ENCODE assay signal across 9 mouse cellular contexts in the genomic region with DNA sequence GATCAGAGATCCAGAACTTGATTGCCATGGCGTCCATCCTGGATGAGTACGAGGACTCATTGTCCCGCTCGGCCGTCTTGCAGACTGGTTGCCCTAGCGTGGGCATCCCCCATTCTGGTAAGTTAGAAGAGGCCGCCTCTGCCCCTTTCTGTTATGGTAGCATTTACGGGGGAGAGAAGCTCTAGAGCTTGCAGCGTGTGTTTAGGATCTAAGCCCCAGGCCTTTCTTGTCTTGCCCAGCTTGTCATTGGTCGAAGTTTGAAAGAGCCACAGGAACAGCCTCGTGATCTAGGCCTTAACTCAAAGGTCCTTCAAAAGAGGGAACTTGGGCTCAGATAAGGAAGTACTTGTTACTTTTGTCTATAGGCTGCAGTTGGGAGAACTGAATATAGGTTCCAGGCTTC. TPM values are rescaled to one million over a fixed set of nuclear protein-coding genes. Genes with fewer than 3 reads are reported as not detected.
DNase-seq lines count a peak whose midpoint lies in the region; ATAC-seq and TF ChIP-seq lines count a peak whose summit lies in the region.
"Had no signal": no experiment of that assay in that cellular context is flagged by ENCODE, and none has a peak within 500 bp of the region (broad histone marks: within the 10 kb centered on the region; RNA-seq: fewer than 3 reads in every experiment).

No protein-coding gene starts in this region.

- peak; percentile 18 for ATAC-seq in forebrain, embryonic 14.5 days
- ATAC-seq in limb, embryonic 13.5 days (ENCODE audit: low FRiP score, low read depth), result peak; percentile 21; the same call in 1 of the 2 replicates

- H3K36me3 ChIP-seq in E14TG2a.4 (ENCODE audit: insufficient read depth, low read length) (peaks cover 38% of the 10 kb centered on the region), myocyte (ENCODE audit: control insufficient read depth, insufficient read depth) (no peaks in the 10 kb centered on the region)
- peaks cover 39% of the 10 kb centered on the region for H3K36me3 ChIP-seq in forebrain, embryonic 14.5 days (ENCODE audit: control insufficient read depth, insufficient read depth, low read length)
- H3K36me3 ChIP-seq in limb, embryonic 13.5 days, result peaks cover 41% of the 10 kb centered on the region

- under 1% methylated on average over 11 of the region's 11 CpGs for WGBS in cerebellum, adult 2 months
- whole genome bisulfite sequencing in forebrain, embryonic 14.5 days, result 2% methylated on average over 11 of the region's 11 CpGs
- 2% methylated on average over 11 of the region's 11 CpGs for WGBS in limb, embryonic 13.5 days

- DNase-seq in cerebellum, adult 2 months, result no peak
- DNase-seq in cerebellum, adult 11-12 months, result no peak
- peak; percentile 19 for DNase-seq in forebrain, embryonic 14.5 days (ENCODE audit: low spot score)
- DNase-seq in urinary bladder, postnatal 4 days (ENCODE audit: low spot score in 2 of 2), result no peak
- DNase-seq in adrenal gland, postnatal 36 days, result no peak

- H3ac ChIP-seq in myocyte (ENCODE audit: control insufficient read depth, insufficient read length), result peak overlapping the region; percentile 1

- no peak for TF ChIP-seq CTCF in cerebellum, adult 2 months (IDR thresholded peaks at IDR 0.05; ENCODE audit: borderline replicate concordance, insufficient read depth, low read depth, low read length)
- no peak for TF ChIP-seq CTCF in E14TG2a.4 (conservative IDR thresholded peaks at IDR 0.05; ENCODE audit: low read length)

- H3K9ac ChIP-seq in forebrain, embryonic 14.5 days (ENCODE audit: low read length), result peak overlapping the region; percentile 71
- H3K9ac ChIP-seq in limb, embryonic 13.5 days, result peak overlapping the region; percentile 87

- H3K27ac ChIP-seq in cerebellum, adult 2 months (ENCODE audit: insufficient read depth, low read length), result peak overlapping the region; percentile 12; the same call in 1 of the 2 replicates
- no peak overlapping the region for H3K27ac ChIP-seq in forebrain, embryonic 14.5 days (ENCODE audit: low read depth, low read length)
- H3K27ac ChIP-seq in limb, embryonic 13.5 days, result peak overlapping the region; percentile 33; the same call in 1 of the 2 replicates

- H3K4me2 ChIP-seq in forebrain, embryonic 14.5 days (ENCODE audit: low read length), result peak overlapping the region; percentile 71
- peak overlapping the region; percentile 92 for H3K4me2 ChIP-seq in limb, embryonic 13.5 days (replicated peaks)
- peak overlapping the region; percentile 89 for H3K4me2 ChIP-seq in myocyte (ENCODE audit: low read depth)

- TF ChIP-seq POLR2A in cerebellum, adult 2 months (IDR thresholded peaks at IDR 0.05; ENCODE audit: borderline replicate concordance, insufficient read depth, low read length), result no peak
- TF ChIP-seq POLR2A in myocyte (IDR thresholded peaks at IDR 0.05; ENCODE audit: insufficient read length, low read depth), result no peak

- H3K4me1 ChIP-seq in cerebellum, adult 2 months (ENCODE audit: control insufficient read depth, insufficient read depth, low read length), result peaks cover 23% of the 10 kb centered on the region
- H3K4me1 ChIP-seq in E14TG2a.4 (replicated peaks; ENCODE audit: low read depth, low read length), result peaks cover 47% of the 10 kb centered on the region
- peaks cover 7% of the 10 kb centered on the region for H3K4me1 ChIP-seq in forebrain, embryonic 14.5 days (ENCODE audit: control insufficient read depth, insufficient read depth, low read length)
- H3K4me1 ChIP-seq in limb, embryonic 13.5 days, result peaks cover 16% of the 10 kb centered on the region

- H3K27me3 ChIP-seq in cerebellum, adult 2 months (ENCODE audit: control insufficient read depth, insufficient read depth, low read length), result no peaks in the 10 kb centered on the region
- peaks cover 6% of the 10 kb centered on the region; the same call in 1 of the 2 replicates for H3K27me3 ChIP-seq in E14TG2a.4 (ENCODE audit: insufficient read depth, low read length)
- no peaks in the 10 kb centered on the region for H3K27me3 ChIP-seq in forebrain, embryonic 14.5 days (replicated peaks; ENCODE audit: control insufficient read depth, insufficient read depth, low read length)
- no peaks in the 10 kb centered on the region for H3K27me3 ChIP-seq in limb, embryonic 13.5 days
- H3K27me3 ChIP-seq in myocyte (ENCODE audit: control insufficient read depth, insufficient read depth, insufficient read length), result no peaks in the 10 kb centered on the region

- H3K9me3 ChIP-seq in E14TG2a.4 (ENCODE audit: low read length), result no peaks in the 10 kb centered on the region
- H3K9me3 ChIP-seq in forebrain, embryonic 14.5 days (replicated peaks; ENCODE audit: control insufficient read depth, low read length), result no peaks in the 10 kb centered on the region
- H3K9me3 ChIP-seq in limb, embryonic 13.5 days, result no peaks in the 10 kb centered on the region

- H3K79me2 ChIP-seq in myocyte (ENCODE audit: control insufficient read depth, insufficient read depth), result peaks cover 19% of the 10 kb centered on the region

- H3K4me3 ChIP-seq in cerebellum, adult 2 months (replicated peaks; ENCODE audit: insufficient read depth, low read depth, low read length), result peak overlapping the region; percentile 67
- peak overlapping the region; percentile 94 for H3K4me3 ChIP-seq in E14TG2a.4 (replicated peaks; ENCODE audit: low read length)
- H3K4me3 ChIP-seq in forebrain, embryonic 14.5 days (ENCODE audit: low read depth, low read length), result peak overlapping the region; percentile 65
- H3K4me3 ChIP-seq in limb, embryonic 13.5 days, result peak overlapping the region; percentile 78
- peak overlapping the region; percentile 76 for H3K4me3 ChIP-seq in myocyte

TF ChIP-seq in myocyte, 11 proteins besides CTCF, POLR2A, EP300 and RAD21:
- TF ChIP-seq E2F4 (IDR thresholded peaks at IDR 0.05; ENCODE audit: insufficient read depth), result no peak
- no peak for TF ChIP-seq SRF (IDR thresholded peaks at IDR 0.05; ENCODE audit: control insufficient read depth, insufficient read length, low read depth)
- TF ChIP-seq MAX (IDR thresholded peaks at IDR 0.05; ENCODE audit: low read depth), result no peak
- TF ChIP-seq MYOD1 (IDR thresholded peaks at IDR 0.05; ENCODE audit: control insufficient read depth in 1 of 3, insufficient read length in 2 of 3, low read depth in 2 of 3), result no peak
- no peak for TF ChIP-seq CEBPB (IDR thresholded peaks at IDR 0.05; ENCODE audit: insufficient read depth, poor library complexity, severe bottlenecking)
- TF ChIP-seq TCF3 (IDR thresholded peaks at IDR 0.05; ENCODE audit: insufficient read length, low read depth), result no peak
- no peak for TF ChIP-seq USF1 (IDR thresholded peaks at IDR 0.05; ENCODE audit: low read depth)

RNA-seq across cellular contexts. Expression of gene Vps18, which starts 0.5 kb away (rescaled TPM):
- 37.8 and 38.8 TPM in 2 replicates for polyA plus RNA-seq in cerebellum, adult 2 months (2012; rRNA removed)
- polyA plus RNA-seq in forebrain, embryonic 14.5 days (2014; fragmentation: Nextera tagmentation; extraction: Ambion mirVana), result 12.0 and 19.9 TPM in 2 replicates
- polyA plus RNA-seq in limb, embryonic 13.5 days (2015; fragmentation: Nextera tagmentation; extraction: Ambion mirVana), result 21.0 and 21.5 TPM in 2 replicates
- polyA plus RNA-seq in myocyte (2012; fragmentation: generic; extraction: Trizol), result 18.2 TPM
- total RNA-seq in adrenal gland, postnatal 36 days (2021), result 10 to 100 TPM; 20.4 to 24.5 TPM

RNA-seq across cellular contexts. Expression of gene Rhov, which starts 17.9 kb away (rescaled TPM):
- polyA plus RNA-seq in cerebellum, adult 2 months (2012; rRNA removed), result 8.4 and 10.4 TPM in 2 replicates
- polyA plus RNA-seq in forebrain, embryonic 14.5 days (2014; fragmentation: Nextera tagmentation; extraction: Ambion mirVana), result 8.5 and 12.7 TPM in 2 replicates
- polyA plus RNA-seq in limb, embryonic 13.5 days (2015; fragmentation: Nextera tagmentation; extraction: Ambion mirVana), result 11.1 and 11.5 TPM in 2 replicates
- 0.35 TPM for polyA plus RNA-seq in myocyte (2012; fragmentation: generic; extraction: Trizol)
- total RNA-seq in adrenal gland, postnatal 36 days (2021), result under 1 TPM; 0.36 to 0.60 TPM
- total RNA-seq: heart, postnatal 14 days had no signal

RNA-seq across cellular contexts. Expression of gene Dll4, which starts 36.6 kb away (rescaled TPM):
- 3.1 and 4.1 TPM in 2 replicates for polyA plus RNA-seq in cerebellum, adult 2 months (2012; rRNA removed)
- polyA plus RNA-seq in forebrain, embryonic 14.5 days (2014; fragmentation: Nextera tagmentation; extraction: Ambion mirVana), result 2.9 and 3.8 TPM in 2 replicates
- 5.4 TPM in 2 replicates for polyA plus RNA-seq in limb, embryonic 13.5 days (2015; fragmentation: Nextera tagmentation; extraction: Ambion mirVana)
- polyA plus RNA-seq in myocyte (2012; fragmentation: generic; extraction: Trizol), result not detected
- total RNA-seq in adrenal gland, postnatal 36 days (2021), result 10 to 100 TPM in 1 of 2 experiments, 1 to 10 TPM in 1; 7.2 to 10.6 TPM

RNA-seq across cellular contexts. Expression of gene Spint1, which starts 51.9 kb away (rescaled TPM):
- polyA plus RNA-seq in cerebellum, adult 2 months (2012; rRNA removed), result 0.61 and 1.2 TPM in 2 replicates
- 0.27 and 0.39 TPM in 2 replicates for polyA plus RNA-seq in forebrain, embryonic 14.5 days (2014; fragmentation: Nextera tagmentation; extraction: Ambion mirVana)
- polyA plus RNA-seq in limb, embryonic 13.5 days (2015; fragmentation: Nextera tagmentation; extraction: Ambion mirVana), result 8.0 and 9.4 TPM in 2 replicates
- 0.12 TPM for polyA plus RNA-seq in myocyte (2012; fragmentation: generic; extraction: Trizol)
- total RNA-seq in adrenal gland, postnatal 36 days (2021), result 1 to 10 TPM; 3.4 to 3.8 TPM

RNA-seq across cellular contexts. Expression of gene Ppp1r14d, which starts 59.3 kb away (rescaled TPM):
- polyA plus RNA-seq in cerebellum, adult 2 months (2012; rRNA removed), result not detected in 2 replicates
- polyA plus RNA-seq in forebrain, embryonic 14.5 days (2014; fragmentation: Nextera tagmentation; extraction: Ambion mirVana), result not detected in 2 replicates
- polyA plus RNA-seq in limb, embryonic 13.5 days (2015; fragmentation: Nextera tagmentation; extraction: Ambion mirVana), result not detected in 2 replicates
- 0.13 TPM for polyA plus RNA-seq in myocyte (2012; fragmentation: generic; extraction: Trizol)
- not detected for total RNA-seq in adrenal gland, postnatal 36 days (2021)
- total RNA-seq: heart, postnatal 14 days had no signal
